Mouse (Mus musculus) small intestine, adult 2 months (tissue): Measurements from ENCODE around the gene Taok2. TPM values are rescaled to one million over a fixed set of nuclear protein-coding genes. Genes with fewer than 3 reads are reported as not detected.

ENCODE experiments used
- H3K27ac ChIP-seq: fragments of 200-500 bp; 2 replicates; pipeline ENCODE4 v1.5.1; 2012; ENCODE audit warnings: low read depth, low read length, control low read depth, inconsistent platforms; ENCODE audit not compliant: insufficient read depth
- H3K27me3 ChIP-seq: fragments of 200-500 bp; 2 replicates; pipeline ENCODE4 v1.6.1; 2012; ENCODE audit warnings: mild to moderate bottlenecking, moderate library complexity, low read length, inconsistent platforms; ENCODE audit not compliant: control insufficient read depth, insufficient read depth
- H3K36me3 ChIP-seq: fragments of 200-500 bp; 2 replicates; pipeline ENCODE4 v1.6.1; 2012; ENCODE audit warnings: mild to moderate bottlenecking, low read length, control low read depth, inconsistent platforms; ENCODE audit not compliant: control insufficient read depth, insufficient read depth
- H3K4me1 ChIP-seq: fragments of 200-500 bp; 2 replicates; pipeline ENCODE4 v1.6.1; 2012; ENCODE audit warnings: low read length, inconsistent platforms, mixed read lengths; ENCODE audit not compliant: control insufficient read depth, insufficient read depth, insufficient read length
- H3K4me3 ChIP-seq: fragments of 200-500 bp; 2 replicates; pipeline ENCODE4 v1.5.1; 2012; ENCODE audit warnings: low read depth, mild to moderate bottlenecking, control low read depth, inconsistent platforms, low read length, moderate library complexity
- CTCF ChIP-seq: fragments of 200-500 bp; IDR thresholded peaks from 2 replicates; pipeline ENCODE4 v1.5.1; 2012; ENCODE audit warnings: low read depth, mild to moderate bottlenecking, control low read depth, inconsistent platforms, low read length, moderate library complexity, mixed read lengths; ENCODE audit not compliant: insufficient replicate concordance, insufficient read length; ENCODE audit errors: extremely low read depth
- POLR2A ChIP-seq: fragments of 200-500 bp; IDR thresholded peaks from 2 replicates; pipeline ENCODE4 v1.6.1; 2012; ENCODE audit warnings: low read depth, mild to moderate bottlenecking, control low read depth, inconsistent platforms, low read length, moderate library complexity
- WGBS: fragments of 180-500 bp; shearing (Covaris S2); methylation state at CpG from one replicate; pipeline ENCODE4 v1.1.7; 2018; 5-methylcytosine and 5-hydroxymethylcytosine counted together
- polyA plus RNA-seq: library from polyadenylated mRNA; depleted of rRNA; stranded (reverse); fragments of >200 nt; gene quantifications from 2 replicates; pipeline ENCODE4 v1.2.3, GENCODE M21; 2012

Taok2 gene
- polyA plus RNA-seq, 1 experiment: 77.4 TPM

DNA sequence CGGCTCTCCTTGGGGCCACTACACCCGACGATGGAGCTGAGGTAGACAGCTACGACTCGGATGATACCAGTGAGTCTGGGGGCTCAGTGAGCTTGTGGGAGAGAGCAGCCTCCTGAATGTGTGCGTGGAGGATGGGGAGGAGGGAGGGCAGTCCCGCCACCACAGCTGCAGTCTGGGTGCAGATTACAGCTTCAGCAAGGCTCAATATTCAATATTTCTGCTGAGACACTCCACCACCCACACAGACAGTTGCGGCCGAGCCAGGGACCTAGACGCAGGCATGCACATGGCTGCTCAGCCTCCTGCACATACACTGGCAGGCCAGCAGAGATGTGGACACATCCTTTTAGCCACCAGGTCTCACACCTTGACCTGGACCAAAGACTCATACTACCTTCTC, 35.7 kb downstream of the Taok2 start:
- H3K4me1 ChIP-seq: peaks cover 7% of the 10 kb centered on the region; the same call in 1 of the 2 replicates
- H3K27ac ChIP-seq: no peak overlapping the region
- H3K4me3 ChIP-seq: no peak overlapping the region
- H3K36me3 ChIP-seq: peaks cover 11% of the 10 kb centered on the region
- WGBS: 35% methylated on average over 10 of the region's 10 CpGs
- TF ChIP-seq POLR2A (no peak), CTCF (no peak)
- H3K27me3 ChIP-seq: peaks cover 27% of the 10 kb centered on the region

DNA sequence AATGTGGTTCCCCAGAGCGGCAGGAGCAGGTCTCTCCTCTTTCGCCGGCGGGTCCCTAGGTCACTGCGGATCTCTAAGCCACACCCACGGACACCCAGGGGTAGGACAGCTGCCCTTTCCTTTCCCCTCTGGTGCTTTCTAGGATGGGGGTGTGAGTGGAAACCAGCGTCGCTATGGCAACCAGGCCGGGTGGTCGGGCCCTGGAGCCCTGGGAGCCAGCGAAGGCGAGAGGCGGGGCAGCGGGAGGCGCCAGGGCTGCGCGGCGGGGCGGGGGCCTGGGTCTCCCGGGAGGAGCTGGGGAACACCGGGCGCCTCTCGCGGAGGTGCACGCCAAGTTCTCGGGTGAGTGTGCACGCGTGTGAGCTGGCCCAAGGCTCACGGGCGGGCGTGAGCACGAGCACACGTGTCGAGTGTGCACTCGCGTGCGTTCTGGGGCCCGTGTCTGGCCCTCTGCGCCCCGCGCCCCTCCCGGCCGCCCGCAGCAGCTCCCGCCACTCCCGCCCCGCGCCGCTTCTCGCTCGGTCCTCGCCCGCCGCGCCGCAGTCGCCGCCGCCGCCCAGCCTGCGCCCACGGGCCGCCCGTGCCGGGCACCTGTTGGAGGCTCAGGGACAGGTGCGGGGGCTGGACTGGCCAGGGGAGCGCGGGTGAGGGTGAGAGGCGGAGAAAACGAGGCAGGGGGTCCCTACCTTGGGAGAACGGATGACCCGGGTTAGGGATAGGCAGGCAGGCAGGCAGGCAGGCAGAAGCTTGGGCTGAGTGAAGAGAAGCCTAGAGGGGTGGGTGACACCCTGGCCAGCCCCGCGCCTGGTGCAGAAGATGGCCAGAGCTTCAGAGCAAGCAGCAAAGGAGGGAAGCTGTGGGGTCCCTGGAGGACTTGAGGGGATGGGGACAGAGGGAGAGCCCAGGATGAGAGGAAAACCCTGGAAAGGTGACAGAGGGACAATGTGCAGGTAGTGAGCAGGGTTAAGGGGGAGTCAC, 36.8 kb downstream of the Taok2 start:
- TF ChIP-seq CTCF (no peak), POLR2A (no peak)

DNA sequence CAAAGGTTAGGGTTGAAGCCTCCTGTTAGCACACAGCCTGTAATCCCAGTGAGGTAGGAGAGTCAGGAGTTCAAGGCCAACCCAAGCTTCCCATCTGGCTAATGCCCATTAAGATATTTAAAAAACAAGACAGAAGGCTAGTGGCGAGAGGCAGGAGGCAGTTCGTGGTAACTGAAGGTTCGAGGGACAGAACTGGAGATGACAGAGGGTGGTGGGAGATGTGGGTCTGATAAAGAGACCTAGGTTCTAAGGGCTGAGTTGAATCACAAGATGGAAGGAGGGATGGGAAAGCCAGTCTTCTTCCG, 37.4 kb downstream of the Taok2 start, which contains the start of gene Doc2a:
Gene Doc2a, plus strand, starts transcription at position 301 of the 305 bp plus-strand sequence.
- H3K27me3 ChIP-seq: peaks cover 27% of the 10 kb centered on the region
- H3K27ac ChIP-seq: no peak within 1 kb of the TSS
- peaks cover 7% of the 10 kb centered on the region; the same call in 1 of the 2 replicates for H3K4me1 ChIP-seq
- no peaks in the 10 kb centered on the region for H3K36me3 ChIP-seq
- H3K4me3 ChIP-seq: peak within 1 kb of the TSS; percentile 53
- no peak for TF ChIP-seq POLR2A
- no peak for TF ChIP-seq CTCF
- WGBS: 38% methylated on average over 4 of the region's 4 CpGs

More for the DNA sequence above, 36.8 kb downstream of the Taok2 start:
- peak overlapping the region; percentile 53 for H3K4me3 ChIP-seq
- H3K27me3 ChIP-seq: peaks cover 27% of the 10 kb centered on the region
- peaks cover 7% of the 10 kb centered on the region; the same call in 1 of the 2 replicates for H3K4me1 ChIP-seq
- 1% methylated on average over 72 of the region's 74 CpGs for WGBS
- peaks cover 4% of the 10 kb centered on the region for H3K36me3 ChIP-seq
- no peak overlapping the region for H3K27ac ChIP-seq

DNA sequence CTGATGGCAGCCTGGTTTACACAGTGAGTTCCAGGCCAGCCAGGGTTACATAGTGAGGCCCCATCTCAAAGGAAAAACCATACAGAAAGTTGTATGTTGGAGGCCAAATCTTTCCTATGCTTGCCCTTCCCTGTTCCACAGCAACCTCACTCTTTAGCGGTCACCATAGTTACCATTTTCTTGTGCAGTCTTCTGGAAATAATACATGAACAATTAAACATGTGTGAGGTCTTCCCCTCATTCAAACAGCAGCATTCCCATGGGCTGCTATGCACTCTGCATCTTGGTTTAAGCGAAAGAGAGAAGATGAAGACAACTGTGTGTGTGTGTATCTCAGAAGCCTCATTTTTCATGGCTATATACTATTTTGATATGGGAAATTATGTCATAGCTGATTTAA, 39.0 kb downstream of the Taok2 start:
- Histone ChIP-seq H3K27ac (no peak overlapping the region), H3K4me1 (peaks cover 7% of the 10 kb centered on the region; the same call in 1 of the 2 replicates), H3K27me3 (peaks cover 27% of the 10 kb centered on the region), H3K4me3 (no peak overlapping the region), H3K36me3 (no peaks in the 10 kb centered on the region)
- 95% methylated on average over 2 of the region's 2 CpGs for WGBS
- no peak for TF ChIP-seq CTCF
- TF ChIP-seq POLR2A: no peak

- Histone ChIP-seq H3K4me1 (peaks cover 7% of the 10 kb centered on the region; the same call in 1 of the 2 replicates), H3K27ac (no peak overlapping the region), H3K4me3 (no peak overlapping the region), H3K27me3 (peaks cover 16% of the 10 kb centered on the region), H3K36me3 (no peaks in the 10 kb centered on the region)
- 71% methylated on average over 9 of the region's 9 CpGs for WGBS
- TF ChIP-seq CTCF (no peak), POLR2A (no peak)
Observed at GRCm38 (mm10) chr7:126843276-126843675, 41.2 kb downstream of the Taok2 start.

- TF ChIP-seq POLR2A: no peak
- no peak for TF ChIP-seq CTCF
- Histone ChIP-seq H3K36me3 (no peaks in the 10 kb centered on the region), H3K4me3 (no peak overlapping the region), H3K27me3 (0 out of 2 replicates have a peak, but pooled peaks cover 8% of the 10 kb centered on the region), H3K27ac (no peak overlapping the region), H3K4me1 (peaks cover 3% of the 10 kb centered on the region; the same call in 1 of the 2 replicates)
- WGBS: 88% methylated on average over 1 of the region's 1 CpGs
Observed at GRCm38 (mm10) chr7:126833294-126833693, 51.2 kb downstream of the Taok2 start.

GRCm38 (mm10) chr7:126832036-126832598, 52.4 kb downstream of the Taok2 start:
- Histone ChIP-seq H3K4me1 (peaks cover 3% of the 10 kb centered on the region; the same call in 1 of the 2 replicates), H3K36me3 (no peaks in the 10 kb centered on the region), H3K4me3 (peak overlapping the region; percentile 33), H3K27me3 (0 out of 2 replicates have a peak, but pooled peaks cover 8% of the 10 kb centered on the region), H3K27ac (no peak overlapping the region)
- 2% methylated on average over 21 of the region's 21 CpGs for WGBS
- TF ChIP-seq POLR2A (no peak), CTCF (peak; percentile 68)
